Mouse (Mus musculus) liver, embryonic 14.5 days (tissue): Measurements from ENCODE around the gene Clip1. TPM values are rescaled to one million over a fixed set of nuclear protein-coding genes. Genes with fewer than 3 reads are reported as not detected.
A peak's percentile ranks its signal among the peaks of the same experiment; 100 is the strongest.

Experiments
- ATAC-seq: fragments of 200-750 bp; cut with Nextera tagmentation; 2 replicates; pipeline ENCODE4 v1.8.0; 2017; ENCODE audit warnings: moderate number of reproducible peaks, mild to moderate bottlenecking, moderate library complexity; ENCODE audit not compliant: insufficient read depth
- DNase-seq, 3 experiments: peaks; one replicate each; pipeline ENCODE4 v3.0.0-alpha.2; 2012 to 2013; ENCODE audit warnings: low read depth in 3 of 3, low spot score in 3 of 3
- H3K27ac ChIP-seq: fragments of 300-500 bp; sonication (generic); 2 replicates; pipeline ENCODE4 v1.5.1; 2014; ENCODE audit warnings: moderate library complexity, mild to moderate bottlenecking, control low read depth, inconsistent platforms
- H3K27me3 ChIP-seq: fragments of 300-500 bp; sonication (generic); 2 replicates; pipeline ENCODE4 v1.6.1; 2014; ENCODE audit warnings: mild to moderate bottlenecking, low read length, moderate library complexity; ENCODE audit not compliant: control insufficient read depth, insufficient read depth
- H3K36me3 ChIP-seq: fragments of 300-500 bp; sonication (generic); replicated peaks from 2 replicates; pipeline ENCODE4 v1.6.1; 2014; ENCODE audit warnings: low read depth; ENCODE audit not compliant: control insufficient read depth, insufficient read depth
- H3K4me1 ChIP-seq, 2 experiments: fragments of 200-500 bp in 1 of 2; fragments of 300-500 bp in 1 of 2; sonication (generic) in 1 of 2; replicated peaks; 2 replicates each; pipeline ENCODE4 v1.6.1; 2012 to 2014; ENCODE audit warnings: antibody characterized with exemption in 1 of 2, inconsistent platforms in 1 of 2, low read length in 1 of 2; ENCODE audit not compliant: control insufficient read depth in 2 of 2, insufficient read depth in 2 of 2
- H3K4me2 ChIP-seq: fragments of 300-500 bp; sonication (generic); 2 replicates; pipeline ENCODE4 v1.6.1; 2014; ENCODE audit warnings: low read depth, mild to moderate bottlenecking, control low read depth, moderate library complexity
- H3K4me3 ChIP-seq, 2 experiments: fragments of 200-500 bp in 1 of 2; fragments of 300-500 bp in 1 of 2; sonication (generic) in 1 of 2; 2 replicates each; pipeline ENCODE4 v1.5.1; 2012 to 2014; ENCODE audit warnings: low read depth in 2 of 2, low read length in 2 of 2, mild to moderate bottlenecking in 2 of 2, control low read depth in 1 of 2, inconsistent platforms in 1 of 2, moderate library complexity in 1 of 2; ENCODE audit not compliant: insufficient read depth in 1 of 2
- H3K9ac ChIP-seq: fragments of 300-500 bp; sonication (generic); replicated peaks from 2 replicates; pipeline ENCODE4 v1.6.1; 2014; ENCODE audit warnings: mild to moderate bottlenecking, control low read depth, moderate library complexity
- H3K9me3 ChIP-seq: fragments of 300-500 bp; sonication (generic); 2 replicates; pipeline ENCODE4 v1.6.1; 2016; ENCODE audit warnings: low read length, mixed read lengths; ENCODE audit not compliant: control insufficient read depth
- CTCF ChIP-seq: IDR thresholded peaks from 2 replicates; pipeline ENCODE4 v1.5.1; 2016; ENCODE audit warnings: antibody characterized with exemption, low read depth, control low read depth
- EP300 ChIP-seq: IDR thresholded peaks from 2 replicates; pipeline ENCODE4 v1.6.1; 2016; ENCODE audit warnings: antibody characterized with exemption, low read depth
- WGBS: fragments of 180-500 bp; shearing (Covaris S2); extraction: QIAGEN DNeasy Blood & Tissue Kit; methylation state at CpG from one replicate; pipeline ENCODE4 v1.1.7; 2014; ENCODE audit not compliant: insufficient replicate concordance; 5-methylcytosine and 5-hydroxymethylcytosine counted together
- polyA plus RNA-seq, 2 experiments: library from polyadenylated mRNA; depleted of rRNA in 1 of 2; stranded (reverse) in 1 of 2; unstranded in 1 of 2; fragments of >200 nt; fragmentation: Nextera tagmentation in 1 of 2; extraction: Ambion mirVana in 1 of 2; gene quantifications; 2 replicates each; pipeline versions ENCODE4 v1.2.1 to v1.2.3; 2012 to 2014

Clip1 gene
- polyA plus RNA-seq, 2 experiments: 6.1 to 6.6 TPM

- peaks cover 0 to 17% of the 10 kb centered on the region in 2 experiments; a peak in 2 of 4 replicates for H3K4me1 ChIP-seq
- no peaks in the 10 kb centered on the region for H3K9me3 ChIP-seq
- H3K36me3 ChIP-seq: no peaks in the 10 kb centered on the region
- WGBS: 16% methylated on average over 3 of the region's 3 CpGs
- H3K27ac ChIP-seq: no peak overlapping the region
- no peak overlapping the region for H3K4me3 ChIP-seq
- no peak overlapping the region for H3K9ac ChIP-seq
- no peak for DNase-seq
- ATAC-seq: peak; percentile 51; the same call in 1 of the 2 replicates
- H3K4me2 ChIP-seq: no peak overlapping the region
- no peaks in the 10 kb centered on the region for H3K27me3 ChIP-seq
- no peak for TF ChIP-seq EP300
- no peak for TF ChIP-seq CTCF
These were observed 9.2 kb downstream of the Clip1 start for GRCm38 (mm10) chr5:123675221-123675620.

- Histone ChIP-seq H3K4me1 (peaks cover 5 to 33% of the 10 kb centered on the region in 2 experiments), H3K27ac (no peak overlapping the region), H3K36me3 (no peaks in the 10 kb centered on the region), H3K4me2 (no peak overlapping the region), H3K9ac (no peak overlapping the region), H3K27me3 (no peaks in the 10 kb centered on the region), H3K4me3 (no peak overlapping the region), H3K9me3 (no peaks in the 10 kb centered on the region)
- 58% methylated on average over 3 of the region's 3 CpGs for WGBS
- DNase-seq (no peak), ATAC-seq (no peak)
- no peak for TF ChIP-seq EP300
- TF ChIP-seq CTCF: no peak
These were observed 13.0 kb downstream of the Clip1 start for GRCm38 (mm10) chr5:123671473-123671820.

- WGBS: 49% methylated on average over 14 of the region's 14 CpGs
- ATAC-seq (0 out of 2 replicates have a peak, but pooled peaks have one; percentile 36), DNase-seq (no peak)
- Histone ChIP-seq H3K4me3 (peak overlapping the region in 1 of 2 experiments; percentile 18; a peak in 2 of 4 replicates), H3K9me3 (no peaks in the 10 kb centered on the region), H3K4me2 (peak overlapping the region; percentile 47), H3K27ac (no peak overlapping the region), H3K27me3 (no peaks in the 10 kb centered on the region), H3K36me3 (no peaks in the 10 kb centered on the region), H3K9ac (no peak overlapping the region), H3K4me1 (peaks cover 5 to 32% of the 10 kb centered on the region in 2 experiments)
- no peak for TF ChIP-seq EP300
- no peak for TF ChIP-seq CTCF
These were observed 13.5 kb downstream of the Clip1 start for GRCm38 (mm10) chr5:123670800-123671472.

- DNase-seq: no peak
- Histone ChIP-seq H3K4me3 (no peak overlapping the region; a peak in 1 of 4 replicates), H3K36me3 (no peaks in the 10 kb centered on the region), H3K27ac (no peak overlapping the region), H3K4me1 (peaks cover 5 to 32% of the 10 kb centered on the region in 2 experiments), H3K9me3 (no peaks in the 10 kb centered on the region), H3K27me3 (no peaks in the 10 kb centered on the region), H3K4me2 (peak overlapping the region; percentile 47), H3K9ac (no peak overlapping the region)
- 44% methylated on average over 9 of the region's 9 CpGs for WGBS
- TF ChIP-seq CTCF: no peak
- TF ChIP-seq EP300: no peak
- no peak for ATAC-seq
These were observed 14.2 kb downstream of the Clip1 start for GRCm38 (mm10) chr5:123669991-123670799.

- Histone ChIP-seq H3K4me2 (peak overlapping the region; percentile 11; the same call in 1 of the 2 replicates), H3K9ac (no peak overlapping the region), H3K27me3 (no peaks in the 10 kb centered on the region), H3K9me3 (no peaks in the 10 kb centered on the region), H3K4me3 (no peak overlapping the region), H3K4me1 (peaks cover 5 to 23% of the 10 kb centered on the region in 2 experiments), H3K36me3 (no peaks in the 10 kb centered on the region), H3K27ac (no peak overlapping the region)
- ATAC-seq (peak; percentile 48; the same call in 1 of the 2 replicates), DNase-seq (no peak)
- no peak for TF ChIP-seq CTCF
- TF ChIP-seq EP300: no peak
- 46% methylated on average over 12 of the region's 12 CpGs for WGBS
These were observed 16.5 kb downstream of the Clip1 start for GRCm38 (mm10) chr5:123667915-123668314.
